Mouse (Mus musculus): Measurements from ENCODE around the gene Nipal4. TPM values are rescaled to one million over a fixed set of nuclear protein-coding genes. Genes with fewer than 3 reads are reported as not detected.

Nipal4 gene
- not detected for total RNA-seq (2023)

GRCm38 (mm10) chr11:46165866-46166585 lies at the start of gene Nipal4:
TSS of gene Nipal4 (minus strand) at chr11:46166508.

Other genes starting within 250 kb of the Nipal4 start
- gene Lsm11, start 221.6 kb downstream of the Nipal4 start, total RNA-seq (2023): 1 to 10 TPM; 4.0 to 4.2 TPM
- gene Thg1l, start 211.0 kb downstream of the Nipal4 start, total RNA-seq (2023): 1 to 10 TPM; 4.2 to 5.1 TPM
- not detected for gene Sox30, start 186.2 kb downstream of the Nipal4 start, total RNA-seq (2023)
- gene Gm12166, start 114.2 kb downstream of the Nipal4 start, total RNA-seq (2023): 1 to 10 TPM; 2.0 to 4.4 TPM
- 100 to 1,000 TPM; 107 to 132 TPM for gene Adam19, start 110.5 kb downstream of the Nipal4 start, total RNA-seq (2023)
- not detected for gene Fndc9, start 69.0 kb upstream of the Nipal4 start, total RNA-seq (2023)
- gene Cyfip2, start 146.4 kb upstream of the Nipal4 start, total RNA-seq (2023): 100 to 1,000 TPM; 186 to 192 TPM
- gene Itk, start 223.0 kb upstream of the Nipal4 start, total RNA-seq (2023): 1 to 10 TPM; 2.1 TPM
- gene Fam71b, start 230.1 kb upstream of the Nipal4 start, total RNA-seq (2023): 1 to 10 TPM in 1 of 2 experiments, under 1 TPM in 1; 0.93 to 1.8 TPM